Mouse (Mus musculus) erythroblast, embryonic 14.5 days (primary cell): ENCODE data around the gene Spon1.

Experiments used
- GATA1 ChIP-seq: IDR thresholded peaks from 2 replicates; pipeline ENCODE4 v1.6.1; 2012; ENCODE audit warnings: low read length, inconsistent platforms, mixed read lengths
- TAL1 ChIP-seq: IDR thresholded peaks from 3 replicates; pipeline ENCODE4 v1.6.1; 2012; ENCODE audit warnings: low read length, inconsistent platforms, mixed read lengths

GRCm38 (mm10) chr7:114086021-114086710 lies 320.4 kb downstream of the Spon1 start:
- TF ChIP-seq TAL1: no peak
- no peak for TF ChIP-seq GATA1
